Comparison of ENCODE assay signal across 8 mouse cellular contexts in the genomic region with DNA sequence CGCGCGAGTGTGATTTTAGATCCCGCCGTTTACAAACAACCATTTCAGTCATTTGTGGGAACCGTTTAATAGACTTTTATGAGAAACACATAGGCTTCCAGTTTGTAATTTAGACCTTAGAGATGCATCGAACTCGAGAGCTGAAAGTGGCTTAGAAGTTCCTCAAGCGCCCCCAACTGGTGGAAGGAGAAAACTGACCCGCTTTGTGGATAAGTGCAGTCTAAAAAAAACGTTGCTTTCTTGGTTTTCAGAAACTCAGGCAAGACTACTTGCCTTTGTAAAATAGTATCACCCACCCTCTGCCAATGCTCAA. TPM values are rescaled to one million over a fixed set of nuclear protein-coding genes. Genes with fewer than 3 reads are reported as not detected.
DNase-seq lines count a peak whose midpoint lies in the region; ATAC-seq and TF ChIP-seq lines count a peak whose summit lies in the region.

No protein-coding gene starts in this region.

- peak; percentile 61 for DNase-seq in ES-E14 (ENCODE audit: low read depth, low spot score)
- peak; percentile 71 for DNase-seq in c-Kit-positive CD71-negative TER-119-negative erythroid progenitor cells, embryonic 14.5 days (ENCODE audit: low read depth)
- DNase-seq in heart, postnatal 36 days: peak; percentile 68 to 73
- DNase-seq in layer of hippocampus, adult 11-12 months (ENCODE audit: low spot score): peak; percentile 75
- peak; percentile 56 for DNase-seq in lung, adult 2 months
- peak; percentile 16 to 47 for DNase-seq in thymus, postnatal 10 days (ENCODE audit: low spot score in 2 of 2)

- TF ChIP-seq CTCF in lung, adult 2 months (IDR thresholded peaks at IDR 0.05; ENCODE audit: insufficient read depth, low read length): peak; percentile 46

- no peak for ATAC-seq in forebrain, embryonic 12.5 days (ENCODE audit: low FRiP score)
- peak; percentile 53; the same call in 1 of the 2 replicates for ATAC-seq in neutrophil, adult 5-6 weeks (ENCODE audit: extremely low read depth, insufficient number of reproducible peaks, low FRiP score, poor library complexity, severe bottlenecking)

- peak overlapping the region; percentile 52 for H3K4me2 ChIP-seq in forebrain, embryonic 12.5 days

- H3K9ac ChIP-seq in ES-E14 (ENCODE audit: insufficient read depth, low read depth, low read length, poor library complexity, severe bottlenecking): no peak overlapping the region; the same call in 1 of the 2 replicates
- H3K9ac ChIP-seq in forebrain, embryonic 12.5 days: no peak overlapping the region

- in situ Hi-C loops in ES-E14 (cut with MboI; ENCODE audit: low sequenced_read_pairs in 2 of 2, unreplicated experiment in 2 of 2): loop anchor here (5.0 to 25.0 kb wide), 3 partner anchors 272 to 732 kb away; no protein-coding TSS in a partner anchor

- intact Hi-C loops in heart, postnatal 36 days (cut with DNase I): loop anchor here (5.0 to 10.0 kb wide), 5 partner anchors 87 to 837 kb away; a partner anchor contains a TSS

- WGBS in forebrain, embryonic 12.5 days: under 1% methylated on average over 11 of the region's 11 CpGs
- under 1% methylated on average over 11 of the region's 11 CpGs for WGBS in lung, adult 2 months

- no peaks in the 10 kb centered on the region for H3K36me3 ChIP-seq in ES-E14 (ENCODE audit: control insufficient read depth, insufficient read depth, low read length, poor library complexity, severe bottlenecking)
- no peaks in the 10 kb centered on the region for H3K36me3 ChIP-seq in forebrain, embryonic 12.5 days (replicated peaks)

- H3K4me3 ChIP-seq in ES-E14 (ENCODE audit: insufficient read depth in 1 of 2, low read depth in 1 of 2, low read length in 2 of 2, poor library complexity in 1 of 2, severe bottlenecking in 1 of 2): 0 out of 4 replicates have a peak overlapping the region, but pooled peaks of 1 of the 2 experiments have one; percentile 29
- peak overlapping the region; percentile 24 for H3K4me3 ChIP-seq in forebrain, embryonic 12.5 days (replicated peaks)
- peak overlapping the region; percentile 29 for H3K4me3 ChIP-seq in lung, adult 2 months (replicated peaks; ENCODE audit: extremely low read depth, low read depth, low read length)

- H3K27me3 ChIP-seq in forebrain, embryonic 12.5 days: 0 out of 2 replicates have a peak, but pooled peaks cover 4% of the 10 kb centered on the region

- H3K4me1 ChIP-seq in ES-E14 (ENCODE audit: control insufficient read depth in 2 of 2, insufficient read depth in 2 of 2, low read length in 2 of 2, poor library complexity in 1 of 2): peaks cover 9 to 13% of the 10 kb centered on the region in 2 experiments; a peak in 3 of 4 replicates
- H3K4me1 ChIP-seq in forebrain, embryonic 12.5 days: peaks cover 55% of the 10 kb centered on the region
- peaks cover 10% of the 10 kb centered on the region for H3K4me1 ChIP-seq in lung, adult 2 months (ENCODE audit: control insufficient read depth, insufficient read depth, low read length)

- H3K27ac ChIP-seq in ES-E14 (ENCODE audit: insufficient read depth, low read depth, low read length, poor library complexity, severe bottlenecking): no peak overlapping the region
- peak overlapping the region; percentile 87 for H3K27ac ChIP-seq in forebrain, embryonic 12.5 days

- no peaks in the 10 kb centered on the region for H3K9me3 ChIP-seq in ES-E14 (ENCODE audit: control insufficient read depth, insufficient read depth, low read depth, low read length)
- no peaks in the 10 kb centered on the region for H3K9me3 ChIP-seq in forebrain, embryonic 12.5 days

- TF ChIP-seq POLR2A in lung, adult 2 months (IDR thresholded peaks at IDR 0.05; ENCODE audit: borderline replicate concordance, extremely low read depth, low read depth, low read length): no peak

TF ChIP-seq in ES-E14, 5 proteins besides CTCF, POLR2A, EP300 and RAD21:
- TF ChIP-seq HCFC1 (IDR thresholded peaks at IDR 0.05; ENCODE audit: borderline replicate concordance, insufficient read depth, low read length) (no peak), ZNF384 (IDR thresholded peaks at IDR 0.05; ENCODE audit: low read depth, low read length) (peak; percentile 74; the same call in 1 of the 2 replicates), CHD2 (IDR thresholded peaks at IDR 0.05; ENCODE audit: low read depth, low read length) (no peak), MAFK (IDR thresholded peaks at IDR 0.05; ENCODE audit: insufficient read depth, low read depth, low read length) (no peak), ZC3H11A (IDR thresholded peaks at IDR 0.05; ENCODE audit: borderline replicate concordance, low read depth, low read length) (peak; percentile 70; the same call in 1 of the 2 replicates)
TF ChIP-seq in ES-E14: peak in this region for 2.

RNA-seq across cellular contexts. Expression of a gene that starts 0.9 kb away (rescaled TPM):
- total RNA-seq in ES-E14 (2012; rRNA removed): 0.21 and 0.22 TPM in 2 replicates
- polyA plus RNA-seq in forebrain, embryonic 12.5 days (2016; fragmentation: Nextera tagmentation; extraction: Ambion mirVana): 28.5 and 38.6 TPM in 2 replicates
- 10 to 100 TPM in 1 of 2 experiments, 1 to 10 TPM in 1; 7.1 to 10.1 TPM for total RNA-seq in heart, postnatal 36 days (2021)
- polyA plus RNA-seq in lung, adult 2 months (2012; rRNA removed): 0.26 and 0.89 TPM in 2 replicates
- not detected in 2 replicates for total RNA-seq in neutrophil, adult 5-6 weeks (2017)
